Mouse (Mus musculus) CH12.LX (cell line): ENCODE measurements around the gene Efhd1. TPM values are rescaled to one million over a fixed set of nuclear protein-coding genes. Genes with fewer than 3 reads are reported as not detected.

ENCODE experiments used
- DNase-seq: peaks from one replicate; pipeline ENCODE4 v3.0.0-alpha.2; 2013; ENCODE audit errors: extremely low read depth
- H3K27ac ChIP-seq: 2 replicates; pipeline ENCODE4 v1.5.1; 2012; ENCODE audit warnings: low read depth, mild to moderate bottlenecking, control low read depth, moderate library complexity; ENCODE audit not compliant: insufficient read depth
- H3K27me3 ChIP-seq: replicated peaks from 2 replicates; pipeline ENCODE3; 2012; ENCODE audit warnings: inconsistent platforms
- H3K36me3 ChIP-seq, 2 experiments: replicated peaks in 1 of 2; 2 replicates each; pipeline versions ENCODE3 to v1.6.1; 2012; ENCODE audit warnings: inconsistent platforms in 1 of 2, low read length in 1 of 2, mild to moderate bottlenecking in 1 of 2, mixed read lengths in 1 of 2, moderate library complexity in 1 of 2; ENCODE audit not compliant: control insufficient read depth in 1 of 2, insufficient read depth in 1 of 2
- H3K4me1 ChIP-seq, 2 experiments: 2 replicates each; pipeline ENCODE4 v1.6.1; 2012; ENCODE audit warnings: inconsistent platforms in 1 of 2, moderate library complexity in 1 of 2; ENCODE audit not compliant: insufficient read depth in 2 of 2, control insufficient read depth in 1 of 2
- H3K4me2 ChIP-seq: 2 replicates; pipeline ENCODE4 v1.6.1; 2012; ENCODE audit warnings: low read depth, mild to moderate bottlenecking, control low read depth; ENCODE audit not compliant: poor library complexity, insufficient read depth, severe bottlenecking
- H3K4me3 ChIP-seq, 3 experiments: fragments of 150-350 bp in 1 of 3; sonication (generic) in 1 of 3; replicated peaks in 1 of 3; 2 replicates each; pipeline versions ENCODE3 to v1.5.1; 2011 to 2012; ENCODE audit warnings: low read depth in 2 of 3, low read length in 2 of 3, mild to moderate bottlenecking in 2 of 3, moderate library complexity in 2 of 3, control low read depth in 1 of 3, improper control_type of control experiment in 1 of 3, inconsistent platforms in 1 of 3, mixed read lengths in 1 of 3; ENCODE audit not compliant: poor library complexity in 1 of 3
- H3K79me2 ChIP-seq: replicated peaks from 2 replicates; pipeline ENCODE4 v1.6.1; 2012; ENCODE audit warnings: mild to moderate bottlenecking, moderate library complexity; ENCODE audit not compliant: control insufficient read depth, poor library complexity, insufficient read depth, severe bottlenecking; ENCODE audit errors: extremely low read depth
- H3K9ac ChIP-seq: 2 replicates; pipeline ENCODE4 v1.6.1; 2012; ENCODE audit warnings: low read depth, mild to moderate bottlenecking, control low read depth, moderate library complexity; ENCODE audit not compliant: insufficient read depth
- H3K9me3 ChIP-seq: replicated peaks from 2 replicates; pipeline ENCODE3; 2012; ENCODE audit warnings: low read length, inconsistent platforms, mixed read lengths
- CHD2 ChIP-seq: IDR thresholded peaks from 2 replicates; pipeline ENCODE4 v1.6.1; 2011; ENCODE audit warnings: low read length, improper control_type of control experiment
- E2F4 ChIP-seq: IDR thresholded peaks from 2 replicates; pipeline ENCODE4 v1.6.1; 2011; ENCODE audit warnings: low read depth, low read length, improper control_type of control experiment; ENCODE audit not compliant: insufficient replicate concordance
- ELF1 ChIP-seq: IDR thresholded peaks from 2 replicates; pipeline ENCODE4 v1.6.1; 2014; ENCODE audit warnings: low read depth, mild to moderate bottlenecking, inconsistent platforms, low read length, improper control_type of control experiment
- EP300 ChIP-seq: IDR thresholded peaks from 2 replicates; pipeline ENCODE4 v1.6.1; 2011; ENCODE audit warnings: low read length, improper control_type of control experiment
- GABPA ChIP-seq: IDR thresholded peaks from 2 replicates; pipeline ENCODE4 v1.6.1; 2012; ENCODE audit warnings: low read depth, low read length, improper control_type of control experiment, inconsistent platforms; ENCODE audit not compliant: insufficient replicate concordance
- IRF4 ChIP-seq: IDR thresholded peaks from 2 replicates; pipeline ENCODE4 v1.6.1; 2014; ENCODE audit warnings: low read depth, mild to moderate bottlenecking, inconsistent platforms, low read length, improper control_type of control experiment
- JUN ChIP-seq: IDR thresholded peaks from 2 replicates; pipeline ENCODE4 v1.6.1; 2011; ENCODE audit warnings: low read depth, mild to moderate bottlenecking, low read length, improper control_type of control experiment, moderate library complexity; ENCODE audit not compliant: insufficient read depth
- JUND ChIP-seq: conservative IDR thresholded peaks from 2 replicates; pipeline ENCODE4 v1.6.1; 2011; ENCODE audit warnings: low read depth, low read length, improper control_type of control experiment
- MAFK ChIP-seq: IDR thresholded peaks from 2 replicates; pipeline ENCODE4 v1.6.1; 2011; ENCODE audit warnings: low read length, improper control_type of control experiment; ENCODE audit not compliant: insufficient replicate concordance
- MAX ChIP-seq: IDR thresholded peaks from 2 replicates; pipeline ENCODE4 v1.6.1; 2011; ENCODE audit warnings: low read length, improper control_type of control experiment
- MAZ ChIP-seq: IDR thresholded peaks from 2 replicates; pipeline ENCODE4 v1.6.1; 2012; ENCODE audit warnings: low read depth, mild to moderate bottlenecking, inconsistent platforms, low read length, improper control_type of control experiment, moderate library complexity
- MXI1 ChIP-seq: IDR thresholded peaks from 2 replicates; pipeline ENCODE4 v1.6.1; 2011; ENCODE audit warnings: mild to moderate bottlenecking, low read depth, low read length, improper control_type of control experiment
- NELFE ChIP-seq: IDR thresholded peaks from 2 replicates; pipeline ENCODE4 v1.6.1; 2011; ENCODE audit warnings: low read depth, low read length, improper control_type of control experiment
- NRF1 ChIP-seq: IDR thresholded peaks from 2 replicates; pipeline ENCODE4 v1.6.1; 2014; ENCODE audit warnings: low read depth, mild to moderate bottlenecking, inconsistent platforms, low read length, improper control_type of control experiment, moderate library complexity
- PAX5 ChIP-seq: IDR thresholded peaks from 2 replicates; pipeline ENCODE4 v1.6.1; 2012; ENCODE audit warnings: low read length, inconsistent platforms, mixed read lengths
- POLR2A ChIP-seq: IDR thresholded peaks from 2 replicates; pipeline ENCODE4 v1.6.1; 2011; ENCODE audit warnings: low read depth, mild to moderate bottlenecking, improper control_type of control experiment, low read length
- POLR2AphosphoS2 ChIP-seq: IDR thresholded peaks from 2 replicates; pipeline ENCODE4 v1.6.1; 2011; ENCODE audit warnings: low read depth, low read length, improper control_type of control experiment
- RCOR1 ChIP-seq: conservative IDR thresholded peaks from 2 replicates; pipeline ENCODE4 v1.6.1; 2012; ENCODE audit warnings: low read depth, mild to moderate bottlenecking, inconsistent platforms, low read length, improper control_type of control experiment
- SIN3A ChIP-seq: IDR thresholded peaks from 2 replicates; pipeline ENCODE4 v1.6.1; 2012; ENCODE audit warnings: low read length, improper control_type of control experiment, inconsistent platforms
- SMC3 ChIP-seq: IDR thresholded peaks from 2 replicates; pipeline ENCODE4 v1.6.1; 2011; ENCODE audit warnings: low read depth, low read length, improper control_type of control experiment
- TCF12 ChIP-seq: IDR thresholded peaks from 2 replicates; pipeline ENCODE4 v1.6.1; 2014; ENCODE audit warnings: low read depth, mild to moderate bottlenecking, inconsistent platforms, low read length, improper control_type of control experiment
- UBTF ChIP-seq: IDR thresholded peaks from 2 replicates; pipeline ENCODE4 v1.6.1; 2012; ENCODE audit warnings: low read depth, mild to moderate bottlenecking, inconsistent platforms, low read length, improper control_type of control experiment, moderate library complexity
- ZC3H11A ChIP-seq: IDR thresholded peaks from 2 replicates; pipeline ENCODE4 v1.6.1; 2012; ENCODE audit warnings: low read depth, mild to moderate bottlenecking, inconsistent platforms, low read length, improper control_type of control experiment
- ZKSCAN1 ChIP-seq: IDR thresholded peaks from 2 replicates; pipeline ENCODE4 v1.6.1; 2012; ENCODE audit warnings: low read depth, inconsistent platforms, low read length, improper control_type of control experiment, borderline replicate concordance
- ZMIZ1 ChIP-seq: IDR thresholded peaks from 2 replicates; pipeline ENCODE4 v1.6.1; 2012; ENCODE audit warnings: low read depth, mild to moderate bottlenecking, inconsistent platforms, low read length, improper control_type of control experiment
- dilution Hi-C: fragments of 300-500 bp; cut with MboI; formaldehyde crosslinking; loops from 2 replicates; pipeline ENCODE4 v1.14.3; 2020; ENCODE audit warnings: low sequenced_read_pairs; ENCODE audit not compliant: extremely low pct_unique_long_range_greater_than_20kb, extremely low pct_ligation_motif_present
- in situ Hi-C: fragments of 300-500 bp; cut with MboI; formaldehyde crosslinking; loops from 3 replicates; pipeline ENCODE4 v1.14.3; 2019; ENCODE audit warnings: low sequenced_read_pairs, low pct_ligation_motif_present, low pct_unique_long_range_greater_than_20kb, mixed read lengths
- polyA plus RNA-seq: library from polyadenylated mRNA; unstranded; fragments of >175 nt; gene quantifications from 2 replicates; pipeline ENCODE4 v1.2.1, GENCODE M21; 2012; ENCODE audit warnings: low read depth; ENCODE audit not compliant: insufficient read length
- total RNA-seq, 2 experiments: library from RNA; depleted of rRNA; stranded (reverse); fragments of 300-350 nt in 1 of 2; fragments of >200 nt in 1 of 2; gene quantifications; 2 replicates each; pipeline ENCODE4 v1.2.3; 2012 to 2014

Efhd1 gene
- total and polyA plus RNA-seq, 3 experiments, result 0.12 to 1.2 (median 0.13) TPM

GRCm38 (mm10) chr1:87270204-87270603 lies 6.0 kb downstream of the Efhd1 start:
- Histone ChIP-seq H3K9me3 (no peaks in the 10 kb centered on the region), H3K4me2 (no peak overlapping the region), H3K27ac (no peak overlapping the region), H3K9ac (no peak overlapping the region), H3K79me2 (no peaks in the 10 kb centered on the region)
- in situ Hi-C loops, result no loop called here
- DNase-seq, result no peak
- TF ChIP-seq E2F4, result no peak
- TF ChIP-seq, all 38 proteins: peak for 0
- dilution Hi-C loops, result no loop called here
- Histone ChIP-seq H3K4me1 (peaks cover 6 to 19% of the 10 kb centered on the region in 2 experiments), H3K4me3 (no peak overlapping the region), H3K27me3 (peaks cover 6% of the 10 kb centered on the region), H3K36me3 (no peaks in the 10 kb centered on the region)

GRCm38 (mm10) chr1:87270641-87271467 lies 6.7 kb downstream of the Efhd1 start:
- Histone ChIP-seq H3K9ac (no peak overlapping the region), H3K4me3 (no peak overlapping the region), H3K9me3 (no peaks in the 10 kb centered on the region), H3K27me3 (peaks cover 1% of the 10 kb centered on the region), H3K36me3 (no peaks in the 10 kb centered on the region), H3K4me1 (peaks cover 5 to 13% of the 10 kb centered on the region in 2 experiments), H3K79me2 (no peaks in the 10 kb centered on the region), H3K27ac (no peak overlapping the region), H3K4me2 (no peak overlapping the region)
- DNase-seq, result no peak
- dilution Hi-C loops, result no loop called here
- in situ Hi-C loops, result no loop called here
- TF ChIP-seq POLR2A (no peak), IRF4 (no peak), GABPA (no peak), TCF12 (no peak), NRF1 (no peak), EP300 (no peak), NELFE (no peak), RCOR1 (no peak), ZMIZ1 (no peak), PAX5 (no peak), POLR2AphosphoS2 (no peak), SMC3 (no peak)

GRCm38 (mm10) chr1:87271596-87271995 lies 7.4 kb downstream of the Efhd1 start:
- H3K9me3 ChIP-seq, result no peaks in the 10 kb centered on the region
- no peak overlapping the region for H3K4me2 ChIP-seq
- H3K9ac ChIP-seq, result no peak overlapping the region
- H3K4me3 ChIP-seq, result no peak overlapping the region
- no peaks in the 10 kb centered on the region for H3K79me2 ChIP-seq
- no peak for DNase-seq
- H3K27ac ChIP-seq, result no peak overlapping the region
- H3K27me3 ChIP-seq, result no peaks in the 10 kb centered on the region
- dilution Hi-C loops, result no loop called here
- in situ Hi-C loops, result no loop called here
- H3K36me3 ChIP-seq, result no peaks in the 10 kb centered on the region
- H3K4me1 ChIP-seq, result peaks cover 3 to 13% of the 10 kb centered on the region in 2 experiments; a peak in 3 of 4 replicates
- no peak for TF ChIP-seq IRF4
- TF ChIP-seq ZC3H11A, result no peak
- no peak for TF ChIP-seq ZKSCAN1
- TF ChIP-seq MXI1, result no peak
- no peak for TF ChIP-seq MAFK
- TF ChIP-seq JUND, result no peak
- no peak for TF ChIP-seq ELF1
- no peak for TF ChIP-seq MAX
- no peak for TF ChIP-seq POLR2AphosphoS2
- TF ChIP-seq UBTF, result no peak
- TF ChIP-seq SIN3A, result no peak
- TF ChIP-seq NRF1, result no peak
- no peak for TF ChIP-seq SMC3
- TF ChIP-seq ZMIZ1, result no peak
- no peak for TF ChIP-seq JUN
- TF ChIP-seq POLR2A, result no peak
- TF ChIP-seq CHD2, result no peak
- TF ChIP-seq MAZ, result no peak
